Mouse (Mus musculus): ENCODE results near the gene Ppm1h. TPM values are rescaled to one million over a fixed set of nuclear protein-coding genes. Genes with fewer than 3 reads are reported as not detected.

Ppm1h gene
- polyA plus RNA-seq, 1 experiment from 2014 or later, result 26.0 TPM

DNA sequence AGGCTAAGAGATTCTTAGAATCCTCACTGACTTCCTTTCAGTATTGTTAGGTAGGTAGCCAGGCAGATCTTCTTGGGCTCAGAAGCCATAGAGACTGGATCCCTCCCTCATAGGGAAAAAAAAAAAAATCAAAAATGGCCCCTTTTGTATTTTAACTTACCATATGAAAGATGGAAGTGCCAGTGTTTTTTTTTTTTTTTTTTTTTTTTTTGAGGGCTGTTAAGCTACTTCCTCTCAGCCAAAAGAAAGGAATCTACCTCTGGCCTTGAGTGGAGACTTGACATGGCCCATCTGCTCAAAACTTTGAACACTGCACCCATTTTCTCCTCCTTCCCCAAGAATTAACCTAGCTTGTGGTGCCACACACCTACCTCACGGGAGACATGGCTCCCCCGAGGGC is 127.3 kb downstream of the Ppm1h start:
- no peaks in the 10 kb centered on the region for H3K27me3 ChIP-seq
- ChIA-PET POLR2A (interaction anchor here (0.9 to 6.0 kb wide), 4 partner anchors 43 to 208 kb away, joined by 3 to 39 read pairs (median 6); no protein-coding TSS in a partner anchor), CTCF (interaction anchor here (1.1 to 7.2 kb wide), 10 partner anchors 11 to 286 kb away, joined by 3 to 121 read pairs (median 8); no protein-coding TSS in a partner anchor)
- DNase-seq (ENCODE audit: low read depth, low spot score), result no peak
- TF ChIP-seq CTCF (IDR thresholded peaks at IDR 0.05), result no peak
- ATAC-seq, result no peak
- in situ Hi-C loops (cut with MboI; ENCODE audit: low pct_unique_long_range_greater_than_20kb), result loop anchor here (5.0 kb wide), 2 partner anchors 91 to 196 kb away; no protein-coding TSS in a partner anchor

DNA sequence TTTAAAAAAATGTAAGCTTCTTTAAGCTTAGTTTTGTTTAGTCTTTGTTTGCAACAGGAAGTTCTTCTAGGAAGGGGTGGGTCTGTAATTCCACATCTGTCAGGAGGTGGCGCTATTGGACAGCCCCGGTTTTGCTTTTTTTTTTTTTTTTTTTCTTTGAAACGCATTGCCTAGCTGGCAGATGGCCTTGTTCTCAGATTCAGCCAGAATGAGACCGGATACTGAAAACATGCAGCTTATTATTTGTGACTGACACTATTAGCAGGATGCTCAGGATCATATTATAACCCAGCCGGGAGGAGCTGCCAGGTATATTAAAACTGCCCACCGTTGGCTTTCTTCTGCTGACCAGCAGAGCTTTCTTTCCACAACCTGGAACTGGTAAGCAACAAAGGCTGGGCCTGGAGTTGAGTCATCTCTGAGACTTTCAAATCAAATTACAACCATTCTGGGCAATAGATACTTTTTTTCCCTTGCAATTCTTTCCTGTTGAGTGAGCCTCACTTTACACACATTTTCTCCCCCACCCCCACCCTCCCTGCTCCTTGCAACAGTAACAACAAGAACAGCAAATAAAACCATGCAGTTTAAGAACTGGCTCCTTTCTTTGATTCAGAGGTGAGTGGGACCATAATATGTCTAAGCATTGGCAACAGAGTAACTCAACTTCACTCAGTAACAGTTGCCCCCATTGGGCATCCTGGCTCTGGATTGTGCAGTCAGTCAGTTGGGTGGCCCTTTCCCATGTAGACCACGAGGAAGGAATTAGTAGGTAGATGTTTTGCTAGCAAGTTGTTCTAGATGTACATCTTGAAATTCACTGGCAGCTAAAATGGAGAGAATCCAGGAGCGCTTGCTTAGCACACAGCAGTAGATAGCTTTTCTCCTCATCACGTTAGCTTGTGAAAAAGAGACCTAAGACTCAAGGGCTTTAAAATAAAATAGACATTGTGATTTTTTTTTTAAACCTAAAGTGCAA is 128.9 kb downstream of the Ppm1h start:
- ATAC-seq (peak; percentile 64), DNase-seq (ENCODE audit: low read depth, low spot score) (peak; percentile 65)
- peak; percentile 81 for TF ChIP-seq CTCF (IDR thresholded peaks at IDR 0.05)
- ChIA-PET POLR2A (interaction anchor here (0.5 to 6.0 kb wide), 14 partner anchors 41 to 230 kb away, joined by 3 to 39 read pairs (median 4); no protein-coding TSS in a partner anchor), CTCF (interaction anchor here (0.7 to 7.2 kb wide), 38 partner anchors 8 to 285 kb away, joined by 3 to 121 read pairs (median 4); no protein-coding TSS in a partner anchor)
- no peaks in the 10 kb centered on the region for H3K27me3 ChIP-seq
- in situ Hi-C loops (cut with MboI; ENCODE audit: low pct_unique_long_range_greater_than_20kb), result loop anchor here (5.0 kb wide), 2 partner anchors 90 to 195 kb away; no protein-coding TSS in a partner anchor

DNA sequence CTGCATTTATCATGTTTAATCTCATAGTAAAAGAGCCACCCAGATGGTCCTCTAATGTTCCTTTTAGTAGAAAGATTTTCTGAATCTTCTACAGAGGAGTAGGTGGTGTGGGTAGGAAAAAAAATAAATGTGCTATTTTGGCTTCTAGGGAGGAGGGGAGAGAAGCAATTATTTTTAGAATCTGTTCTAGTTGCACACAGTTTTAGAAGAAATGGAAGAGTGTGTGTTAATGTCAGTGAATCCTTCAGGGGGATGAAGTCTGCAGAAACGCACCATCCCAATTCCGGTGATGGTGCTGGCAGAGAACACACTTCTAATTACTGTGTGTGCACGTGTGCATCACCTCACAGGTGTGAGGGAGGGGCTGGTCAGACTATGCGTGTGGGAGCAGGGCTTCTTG is 129.6 kb downstream of the Ppm1h start:
- CTCF ChIA-PET, result interaction anchor here (1.8 to 7.2 kb wide), 7 partner anchors 19 to 202 kb away, joined by 3 to 121 read pairs (median 7); no protein-coding TSS in a partner anchor
- DNase-seq (ENCODE audit: low read depth, low spot score) (no peak), ATAC-seq (no peak)
- H3K27me3 ChIP-seq, result no peaks in the 10 kb centered on the region
- POLR2A ChIA-PET, result interaction anchor here (1.5 to 6.0 kb wide), 2 partner anchors 44 to 176 kb away, joined by 4 to 39 read pairs; no protein-coding TSS in a partner anchor
- TF ChIP-seq CTCF (IDR thresholded peaks at IDR 0.05), result no peak
- in situ Hi-C loops (cut with MboI; ENCODE audit: low pct_unique_long_range_greater_than_20kb), result loop anchor here (5.0 kb wide), 2 partner anchors 89 to 194 kb away; no protein-coding TSS in a partner anchor

DNA sequence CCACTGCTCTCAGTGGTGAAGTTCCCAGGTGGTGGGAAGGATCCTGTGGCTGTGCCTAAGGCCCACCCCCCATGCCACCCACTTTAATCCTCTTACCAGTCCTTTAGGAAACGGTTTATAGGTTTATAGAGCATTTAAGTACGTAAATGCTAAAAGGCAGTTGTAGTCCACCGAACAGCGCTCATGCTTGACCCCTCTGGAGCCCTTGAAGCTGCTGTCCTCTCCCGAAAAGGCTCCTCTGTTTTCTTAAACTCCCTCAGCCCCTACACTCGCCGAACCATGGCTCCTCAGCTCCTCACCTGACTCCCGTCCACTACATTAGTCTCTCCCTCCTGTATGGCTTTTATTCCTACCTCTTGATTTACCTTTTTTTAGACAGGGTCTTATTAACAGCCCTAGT is 131.3 kb downstream of the Ppm1h start:
- no peak for DNase-seq (ENCODE audit: low read depth, low spot score)
- ChIA-PET CTCF (interaction anchor here (1.0 to 2.7 kb wide), 4 partner anchors 17 to 282 kb away, joined by 3 to 9 read pairs (median 4); no protein-coding TSS in a partner anchor), POLR2A (interaction anchor here (0.9 to 1.5 kb wide), 2 partner anchors 62 to 75 kb away, joined by 3 read pairs; no protein-coding TSS in a partner anchor)
- TF ChIP-seq CTCF (IDR thresholded peaks at IDR 0.05), result no peak
- H3K27me3 ChIP-seq, result no peaks in the 10 kb centered on the region
- no peak for ATAC-seq
- in situ Hi-C loops (cut with MboI; ENCODE audit: low pct_unique_long_range_greater_than_20kb), result loop anchor here (5.0 kb wide), 2 partner anchors 87 to 192 kb away; no protein-coding TSS in a partner anchor

DNA sequence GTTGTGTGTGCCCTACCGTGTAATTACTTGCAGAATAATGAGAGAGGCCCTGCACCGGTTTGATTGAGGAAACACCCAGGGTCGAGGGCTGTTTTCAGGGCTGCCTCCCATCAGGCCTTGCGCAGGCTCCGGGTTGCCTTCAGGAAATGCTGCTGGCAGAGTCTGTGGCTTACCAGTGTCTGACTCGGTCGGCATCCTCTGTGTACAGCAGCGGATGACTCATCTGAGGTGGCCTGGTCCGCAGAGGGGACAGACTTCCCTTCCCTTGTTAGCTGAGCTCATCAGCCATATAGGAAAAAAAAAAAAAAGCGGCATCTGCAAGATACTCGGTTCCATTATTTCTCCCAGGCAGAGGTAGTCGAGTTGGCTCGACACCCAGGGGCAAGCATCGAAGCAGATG is 136.5 kb downstream of the Ppm1h start:
- ATAC-seq (peak; percentile 96), DNase-seq (ENCODE audit: low read depth, low spot score) (no peak)
- TF ChIP-seq CTCF (IDR thresholded peaks at IDR 0.05), result no peak
- in situ Hi-C loops (cut with MboI; ENCODE audit: low pct_unique_long_range_greater_than_20kb), result no loop called here
- CTCF ChIA-PET, result interaction anchor here (1.1 to 2.0 kb wide), 2 partner anchors 8 to 11 kb away, joined by 3 to 8 read pairs; no protein-coding TSS in a partner anchor
- POLR2A ChIA-PET, result interaction anchor here (1.2 to 2.9 kb wide), 3 partner anchors 12 to 33 kb away, joined by 3 to 10 read pairs (median 5); no protein-coding TSS in a partner anchor
- H3K27me3 ChIP-seq, result no peaks in the 10 kb centered on the region

DNA sequence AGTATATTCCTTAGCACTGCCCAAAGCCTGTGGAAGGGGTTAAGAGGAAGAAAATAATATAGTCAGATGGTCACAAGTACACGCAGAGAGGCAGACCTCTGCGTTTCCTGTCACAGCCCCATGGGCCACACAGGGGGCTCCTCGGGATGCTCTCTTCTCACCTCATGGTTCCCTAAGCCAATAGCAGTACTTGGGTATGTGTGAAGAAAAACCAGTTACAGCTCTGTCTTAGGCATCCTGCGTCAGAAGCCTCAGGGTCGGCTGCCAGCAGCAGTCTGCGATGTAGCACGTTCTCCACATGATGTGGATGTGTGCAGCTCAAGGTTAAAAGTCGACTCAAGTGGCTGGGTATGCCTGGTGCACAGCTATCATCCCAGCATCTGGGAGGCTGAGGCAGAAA is 139.2 kb downstream of the Ppm1h start:
- H3K27me3 ChIP-seq, result no peaks in the 10 kb centered on the region
- in situ Hi-C loops (cut with MboI; ENCODE audit: low pct_unique_long_range_greater_than_20kb), result no loop called here
- ChIA-PET POLR2A (interaction anchor here (0.9 to 1.1 kb wide), 2 partner anchors 30 to 167 kb away, joined by 3 to 7 read pairs; no protein-coding TSS in a partner anchor), CTCF (interaction anchor here (1.2 to 3.2 kb wide), 5 partner anchors 11 to 189 kb away, joined by 3 to 12 read pairs (median 4); no protein-coding TSS in a partner anchor)
- TF ChIP-seq CTCF (IDR thresholded peaks at IDR 0.05), result no peak
- no peak for DNase-seq (ENCODE audit: low read depth, low spot score)
- ATAC-seq, result no peak

DNA sequence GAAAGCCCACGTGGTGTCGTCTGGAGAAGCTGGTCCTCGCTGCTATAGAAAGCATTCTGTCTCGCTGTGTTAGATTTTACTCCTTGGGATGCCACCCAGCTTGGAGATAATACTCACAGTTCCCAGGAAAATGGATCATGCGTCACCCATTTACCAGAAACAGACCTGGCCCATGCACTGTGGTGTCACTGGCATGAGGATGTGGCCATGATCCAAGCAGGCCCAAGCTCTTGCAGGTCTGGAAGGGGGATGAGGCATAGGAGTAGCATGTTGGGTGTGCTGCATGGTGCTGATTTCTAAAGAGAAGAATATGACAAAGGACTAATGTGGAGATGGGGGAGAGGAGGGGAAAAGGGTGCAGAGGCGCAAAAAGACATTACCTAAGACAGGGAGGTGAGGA is 141.2 kb downstream of the Ppm1h start:
- CTCF ChIA-PET, result interaction anchor here (0.8 to 3.2 kb wide), 2 partner anchors 13 to 270 kb away, joined by 3 to 12 read pairs; no protein-coding TSS in a partner anchor
- no peak for DNase-seq (ENCODE audit: low read depth, low spot score)
- no peak for ATAC-seq
- POLR2A ChIA-PET, result interaction anchor here (1.0 kb wide), 1 partner anchor 75 kb away, joined by 5 read pairs; no protein-coding TSS in a partner anchor
- no peaks in the 10 kb centered on the region for H3K27me3 ChIP-seq
- in situ Hi-C loops (cut with MboI; ENCODE audit: low pct_unique_long_range_greater_than_20kb), result no loop called here
- no peak for TF ChIP-seq CTCF (IDR thresholded peaks at IDR 0.05)

DNA sequence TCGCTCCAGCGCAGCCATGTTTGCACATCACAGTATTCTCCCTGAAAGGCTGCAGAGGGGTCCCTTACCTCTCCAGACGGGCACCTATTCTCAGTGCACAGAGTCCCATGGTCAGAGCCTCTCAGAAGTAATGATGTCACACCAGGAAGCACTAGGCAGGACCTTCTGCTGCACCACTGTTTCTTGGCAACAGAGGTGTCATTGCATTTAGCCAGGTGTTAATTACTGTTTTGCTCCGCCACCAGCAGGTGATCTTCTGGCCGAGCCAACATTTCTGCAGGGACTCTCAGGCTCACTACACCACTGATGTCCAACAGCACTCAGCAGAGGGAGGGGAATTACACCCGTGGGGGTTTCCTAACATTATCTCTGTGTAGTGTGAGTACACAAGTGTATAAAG is 143.0 kb downstream of the Ppm1h start:
- ATAC-seq (no peak), DNase-seq (ENCODE audit: low read depth, low spot score) (no peak)
- H3K27me3 ChIP-seq, result no peaks in the 10 kb centered on the region
- POLR2A ChIA-PET, result no interaction called here
- no peak for TF ChIP-seq CTCF (IDR thresholded peaks at IDR 0.05)
- CTCF ChIA-PET, result interaction anchor here (0.6 to 1.1 kb wide), 2 partner anchors 16 to 25 kb away, joined by 3 read pairs; no protein-coding TSS in a partner anchor
- in situ Hi-C loops (cut with MboI; ENCODE audit: low pct_unique_long_range_greater_than_20kb), result no loop called here

DNA sequence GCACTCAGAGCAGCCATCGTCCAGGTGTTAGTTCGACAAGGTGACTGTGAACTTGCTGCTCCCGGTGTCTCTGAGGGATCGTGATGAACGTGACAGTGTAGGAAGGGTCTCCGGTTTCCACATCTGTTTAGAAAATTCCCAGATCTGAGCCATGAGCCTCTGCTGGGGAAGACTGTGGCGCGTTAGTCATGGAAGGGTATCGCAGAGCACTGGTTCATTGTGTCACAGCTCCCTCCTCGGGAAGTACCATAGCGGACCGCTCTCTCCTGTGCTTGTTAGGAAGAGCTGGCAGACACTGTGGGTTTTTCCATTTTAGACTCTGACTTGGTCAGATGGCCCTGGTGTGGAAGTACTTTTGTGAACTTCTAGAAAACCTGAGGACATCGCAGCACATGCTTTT is 145.1 kb downstream of the Ppm1h start:
- in situ Hi-C loops (cut with MboI; ENCODE audit: low pct_unique_long_range_greater_than_20kb), result no loop called here
- no peaks in the 10 kb centered on the region for H3K27me3 ChIP-seq
- CTCF ChIA-PET, result interaction anchor here (1.4 kb wide), 1 partner anchor 72 kb away, joined by 3 read pairs; no protein-coding TSS in a partner anchor
- DNase-seq (ENCODE audit: low read depth, low spot score), result no peak
- TF ChIP-seq CTCF (IDR thresholded peaks at IDR 0.05), result no peak
- POLR2A ChIA-PET, result interaction anchor here (1.1 kb wide), 1 partner anchor 161 kb away, joined by 4 read pairs; no protein-coding TSS in a partner anchor
- ATAC-seq, result no peak
